Mouse (Mus musculus) intestine, embryonic 16.5 days (tissue): Measurements from ENCODE around the gene Olfr183. TPM values are rescaled to one million over a fixed set of nuclear protein-coding genes. Genes with fewer than 3 reads are reported as not detected.

Source experiments
- polyA plus RNA-seq: library from polyadenylated mRNA; unstranded; fragments of >200 nt; fragmentation: Nextera tagmentation; extraction: Ambion mirVana; gene quantifications from 2 replicates; pipeline ENCODE4 v1.2.1, GENCODE M21; 2015

Gene Olfr183
- polyA plus RNA-seq, 1 experiment from 2014 or later = not detected

Other genes starting within 250 kb of the Olfr183 start
- not detected in 2 replicates for gene Olfr172, start 232.2 kb upstream of the Olfr183 start, polyA plus RNA-seq
- gene Olfr173, start 195.1 kb upstream of the Olfr183 start, polyA plus RNA-seq = not detected in 2 replicates
- not detected in 2 replicates for gene Olfr175-ps1, start 168.6 kb upstream of the Olfr183 start, polyA plus RNA-seq
- gene Olfr177, start 120.6 kb upstream of the Olfr183 start, polyA plus RNA-seq = not detected in 2 replicates
- gene Olfr178, start 103.3 kb upstream of the Olfr183 start, polyA plus RNA-seq = not detected in 2 replicates
- gene Olfr181, start 66.6 kb upstream of the Olfr183 start, polyA plus RNA-seq = not detected in 2 replicates
- not detected in 2 replicates for gene Olfr180, start 66.0 kb upstream of the Olfr183 start, polyA plus RNA-seq
- gene Olfr186, start 34.9 kb downstream of the Olfr183 start, polyA plus RNA-seq = not detected in 2 replicates
- gene Olfr187, start 44.4 kb downstream of the Olfr183 start, polyA plus RNA-seq = not detected in 2 replicates
- gene Olfr190, start 82.6 kb downstream of the Olfr183 start, polyA plus RNA-seq = not detected in 2 replicates
- not detected in 2 replicates for gene Olfr191, start 94.5 kb downstream of the Olfr183 start, polyA plus RNA-seq
- gene Olfr193, start 116.5 kb downstream of the Olfr183 start, polyA plus RNA-seq = not detected in 2 replicates
- not detected in 2 replicates for gene Olfr194, start 125.7 kb downstream of the Olfr183 start, polyA plus RNA-seq
- not detected in 2 replicates for gene Olfr195, start 151.7 kb downstream of the Olfr183 start, polyA plus RNA-seq
- gene Olfr196, start 175.1 kb downstream of the Olfr183 start, polyA plus RNA-seq = not detected in 2 replicates
- gene Olfr198, start 208.2 kb downstream of the Olfr183 start, polyA plus RNA-seq = not detected in 2 replicates
- gene Olfr199, start 224.4 kb downstream of the Olfr183 start, polyA plus RNA-seq = not detected in 2 replicates